Mouse (Mus musculus) gastrocnemius, postnatal 25 days (tissue): ENCODE measurements around the gene Glra4. TPM values are rescaled to one million over a fixed set of nuclear protein-coding genes. Genes with fewer than 3 reads are reported as not detected.

ENCODE experiments used
- DNase-seq: peaks from one replicate; pipeline ENCODE4 v3.0.0; 2022
- long read RNA-seq, 2 experiments: library from polyadenylated mRNA; stranded (forward); transcript quantifications; one replicate each; pipeline ENCODE4 v2.0.0; 2021
- total RNA-seq, 2 experiments: library from RNA; stranded (reverse); gene quantifications; 1 replicate in 1 of 2; 2 replicates in 1 of 2; pipeline ENCODE4 v1.2.3; 2021

The Glra4 gene
- total RNA-seq = not detected
- long read RNA-seq, experiment 1 = 0 reads
- long read RNA-seq, experiment 2 = 0 reads

GRCm38 (mm10) chrX:136780041-136780440, at the start of gene Glra4:
Glra4 (minus strand) TSS chrX:136780141.
- no peak for DNase-seq

- no peak for DNase-seq
Observed at GRCm38 (mm10) chrX:136828610-136829009, 48.7 kb upstream of the Glra4 start.

- DNase-seq = no peak
Observed at GRCm38 (mm10) chrX:136825016-136825415, 45.1 kb upstream of the Glra4 start.

GRCm38 (mm10) chrX:136822371-136822770, 42.4 kb upstream of the Glra4 start, which contains the start of gene Plp1:
Plp1 (plus strand) TSS chrX:136822671.
- no peak for DNase-seq

GRCm38 (mm10) chrX:136820250-136820649, 40.3 kb upstream of the Glra4 start:
- peak; percentile 12 for DNase-seq

- DNase-seq = peak; percentile 7
Observed at GRCm38 (mm10) chrX:136819752-136820151, 39.8 kb upstream of the Glra4 start.

- no peak for DNase-seq
Observed at GRCm38 (mm10) chrX:136797223-136797622, 17.3 kb upstream of the Glra4 start.

- no peak for DNase-seq
Observed at GRCm38 (mm10) chrX:136789446-136789845, 9.5 kb upstream of the Glra4 start.

GRCm38 (mm10) chrX:136779262-136779661, 679 bp downstream of the Glra4 start:
- no peak for DNase-seq

GRCm38 (mm10) chrX:136778046-136778445, 1.9 kb downstream of the Glra4 start:
- no peak for DNase-seq

- DNase-seq = peak; percentile 10
Observed at GRCm38 (mm10) chrX:136773035-136773434, 6.9 kb downstream of the Glra4 start.

- DNase-seq = no peak
Observed at GRCm38 (mm10) chrX:136761103-136762074, 18.6 kb downstream of the Glra4 start.

- no peak for DNase-seq
Observed at GRCm38 (mm10) chrX:136755464-136755863, 24.5 kb downstream of the Glra4 start.

GRCm38 (mm10) chrX:136749329-136749728, 30.6 kb downstream of the Glra4 start:
- no peak for DNase-seq

- peak; percentile 10 for DNase-seq
Observed at GRCm38 (mm10) chrX:136744663-136745062, 35.3 kb downstream of the Glra4 start.

GRCm38 (mm10) chrX:136743459-136743858, 36.5 kb downstream of the Glra4 start, which contains the start of gene Morf4l2:
Morf4l2 (minus strand) TSS chrX:136743690.
- DNase-seq = no peak

GRCm38 (mm10) chrX:136742661-136743103, 37.3 kb downstream of the Glra4 start:
- peak; percentile 24 for DNase-seq

- no peak for DNase-seq
Observed at GRCm38 (mm10) chrX:136742241-136742640, 37.7 kb downstream of the Glra4 start.

GRCm38 (mm10) chrX:136741651-136742201, 38.2 kb downstream of the Glra4 start:
- peak; percentile 79 for DNase-seq

GRCm38 (mm10) chrX:136740791-136741650, 38.9 kb downstream of the Glra4 start:
- peak; percentile 96 for DNase-seq

GRCm38 (mm10) chrX:136740087-136740790, 39.7 kb downstream of the Glra4 start:
- no peak for DNase-seq
